ENCODE assay signal across 23 mouse cellular contexts in genomic region chr17:75239545-75239944, GRCm38 (mm10).
DNase-seq lines count a peak whose midpoint lies in the region; ATAC-seq and TF ChIP-seq lines count a peak whose summit lies in the region.
"Had no signal": no experiment of that assay in that cellular context is flagged by ENCODE, and none has a peak within 500 bp of the region (broad histone marks: within the 10 kb centered on the region; RNA-seq: fewer than 3 reads in every experiment).

No protein-coding gene starts in this region.

- H3K4me2 ChIP-seq in limb, embryonic 13.5 days (replicated peaks), result no peak overlapping the region
- H3K4me2 ChIP-seq in embryonic facial prominence, embryonic 14.5 days (ENCODE audit: low read depth, low read length), result no peak overlapping the region
- no peak overlapping the region for H3K4me2 ChIP-seq in limb, embryonic 14.5 days (replicated peaks; ENCODE audit: low read depth, low read length, severe bottlenecking)
- no peak overlapping the region for H3K4me2 ChIP-seq in forebrain, embryonic 13.5 days
- H3K4me2 ChIP-seq: forebrain, embryonic 12.5 days; hindbrain, embryonic 12.5 days had no signal

- H3K27me3 ChIP-seq in limb, embryonic 13.5 days, result no peaks in the 10 kb centered on the region
- H3K27me3 ChIP-seq in limb, embryonic 10.5 days (ENCODE audit: low read depth, poor library complexity, severe bottlenecking), result no peaks in the 10 kb centered on the region
- H3K27me3 ChIP-seq in embryonic facial prominence, embryonic 14.5 days (replicated peaks; ENCODE audit: control insufficient read depth, insufficient read depth, low read length), result no peaks in the 10 kb centered on the region
- no peaks in the 10 kb centered on the region for H3K27me3 ChIP-seq in limb, embryonic 14.5 days (ENCODE audit: control insufficient read depth, insufficient read depth, low read length)
- H3K27me3 ChIP-seq in forebrain, embryonic 13.5 days, result no peaks in the 10 kb centered on the region
- H3K27me3 ChIP-seq: CH12.LX; forebrain, embryonic 12.5 days; hindbrain, embryonic 12.5 days had no signal

- H3K4me1 ChIP-seq in limb, embryonic 13.5 days, result peaks cover 23% of the 10 kb centered on the region
- H3K4me1 ChIP-seq in limb, embryonic 10.5 days, result peaks cover 6% of the 10 kb centered on the region; the same call in 1 of the 2 replicates
- peaks cover 7% of the 10 kb centered on the region; the same call in 1 of the 2 replicates for H3K4me1 ChIP-seq in embryonic facial prominence, embryonic 14.5 days (ENCODE audit: control insufficient read depth, insufficient read depth, low read length)
- peaks cover 13% of the 10 kb centered on the region for H3K4me1 ChIP-seq in limb, embryonic 14.5 days (ENCODE audit: control insufficient read depth, insufficient read depth, low read length)
- H3K4me1 ChIP-seq in forebrain, embryonic 13.5 days, result no peaks in the 10 kb centered on the region
- H3K4me1 ChIP-seq: forebrain, embryonic 12.5 days; heart, embryonic 10.5 days; hindbrain, embryonic 12.5 days had no signal

- H3K9ac ChIP-seq in limb, embryonic 13.5 days, result no peak overlapping the region
- no peak overlapping the region for H3K9ac ChIP-seq in embryonic facial prominence, embryonic 14.5 days (ENCODE audit: low read depth, low read length)
- H3K9ac ChIP-seq in limb, embryonic 14.5 days (ENCODE audit: low read depth, low read length, severe bottlenecking), result no peak overlapping the region
- no peak overlapping the region for H3K9ac ChIP-seq in forebrain, embryonic 13.5 days
- H3K9ac ChIP-seq: forebrain, embryonic 12.5 days; forebrain, postnatal 0 days; hindbrain, embryonic 12.5 days had no signal

- peaks cover 12% of the 10 kb centered on the region; the same call in 1 of the 2 replicates for H3K36me3 ChIP-seq in limb, embryonic 13.5 days
- H3K36me3 ChIP-seq in limb, embryonic 10.5 days, result no peaks in the 10 kb centered on the region
- no peaks in the 10 kb centered on the region for H3K36me3 ChIP-seq in embryonic facial prominence, embryonic 14.5 days (ENCODE audit: control insufficient read depth, insufficient read depth, low read length)
- peaks cover 21% of the 10 kb centered on the region; the same call in 1 of the 2 replicates for H3K36me3 ChIP-seq in limb, embryonic 14.5 days (ENCODE audit: control insufficient read depth, insufficient read depth, low read length)
- no peaks in the 10 kb centered on the region for H3K36me3 ChIP-seq in forebrain, embryonic 13.5 days (ENCODE audit: poor library complexity, severe bottlenecking)
- H3K36me3 ChIP-seq: forebrain, embryonic 12.5 days; hindbrain, embryonic 12.5 days had no signal

- DNase-seq in limb, embryonic 10.5 days (ENCODE audit: low spot score), result no peak
- DNase-seq in embryonic facial prominence, embryonic 14.5 days (ENCODE audit: low spot score), result peak; percentile 26
- DNase-seq in limb, embryonic 14.5 days (ENCODE audit: low spot score), result peak; percentile 55
- DNase-seq in layer of hippocampus, postnatal 14 days (ENCODE audit: low spot score in 2 of 2), result no peak
- no peak for DNase-seq in right cerebral cortex, adult 18-20 months
- DNase-seq: adrenal gland, postnatal 10 days; cerebellum, adult 11 months; cerebellum, adult 8-10 months; cerebellum, postnatal 14 days; embryo, embryonic 11 days; forebrain, postnatal 0 days; gastrocnemius, postnatal 36 days; heart, adult 18-20 months; heart, postnatal 10 days; heart, postnatal 4 days had no signal

- 0 out of 2 replicates have a peak, but pooled peaks have one; percentile 6 for ATAC-seq in limb, embryonic 13.5 days (ENCODE audit: low FRiP score, low read depth)
- no peak for ATAC-seq in embryonic facial prominence, embryonic 14.5 days (ENCODE audit: low read depth)
- no peak for ATAC-seq in limb, embryonic 14.5 days (ENCODE audit: low FRiP score, low read depth)
- no peak for ATAC-seq in forebrain, embryonic 13.5 days
- ATAC-seq: forebrain, postnatal 0 days; hindbrain, embryonic 16.5 days; inflammation-experienced regulatory T-cells, adult 6 months had no signal

- TF ChIP-seq POLR2A in limb, embryonic 14.5 days (IDR thresholded peaks at IDR 0.05; ENCODE audit: borderline replicate concordance, extremely low read depth, insufficient read depth, insufficient read length), result no peak

- H3K9me3 ChIP-seq in limb, embryonic 13.5 days, result no peaks in the 10 kb centered on the region
- H3K9me3 ChIP-seq in limb, embryonic 10.5 days (replicated peaks), result no peaks in the 10 kb centered on the region
- H3K9me3 ChIP-seq in embryonic facial prominence, embryonic 14.5 days (ENCODE audit: control insufficient read depth, low read length), result no peaks in the 10 kb centered on the region
- no peaks in the 10 kb centered on the region for H3K9me3 ChIP-seq in limb, embryonic 14.5 days (ENCODE audit: control insufficient read depth, low read length)
- H3K9me3 ChIP-seq in forebrain, embryonic 13.5 days (replicated peaks), result no peaks in the 10 kb centered on the region
- H3K9me3 ChIP-seq: forebrain, embryonic 12.5 days; heart, embryonic 10.5 days; hindbrain, embryonic 12.5 days had no signal

- H3K4me3 ChIP-seq in limb, embryonic 13.5 days, result no peak overlapping the region
- H3K4me3 ChIP-seq in limb, embryonic 10.5 days, result no peak overlapping the region
- H3K4me3 ChIP-seq in embryonic facial prominence, embryonic 14.5 days (ENCODE audit: low read depth, low read length), result no peak overlapping the region
- no peak overlapping the region for H3K4me3 ChIP-seq in limb, embryonic 14.5 days (replicated peaks; ENCODE audit: low read length)
- H3K4me3 ChIP-seq in forebrain, embryonic 13.5 days, result no peak overlapping the region
- H3K4me3 ChIP-seq: forebrain, embryonic 12.5 days; heart, embryonic 10.5 days; hindbrain, embryonic 12.5 days had no signal

- no peak overlapping the region for H3K27ac ChIP-seq in limb, embryonic 13.5 days
- H3K27ac ChIP-seq in limb, embryonic 10.5 days, result no peak overlapping the region
- H3K27ac ChIP-seq in embryonic facial prominence, embryonic 14.5 days (replicated peaks; ENCODE audit: low read depth, low read length), result no peak overlapping the region
- 0 out of 2 replicates have a peak overlapping the region, but pooled peaks have one; percentile 38 for H3K27ac ChIP-seq in limb, embryonic 14.5 days (replicated peaks; ENCODE audit: low read depth, low read length)
- H3K27ac ChIP-seq in forebrain, embryonic 13.5 days, result no peak overlapping the region
- H3K27ac ChIP-seq: forebrain, embryonic 12.5 days; heart, embryonic 10.5 days; hindbrain, embryonic 12.5 days had no signal

- 21% methylated on average over 3 of the region's 3 CpGs for WGBS in limb, embryonic 13.5 days
- 59% methylated on average over 3 of the region's 3 CpGs for WGBS in limb, embryonic 10.5 days
- 44% methylated on average over 3 of the region's 3 CpGs for WGBS in embryonic facial prominence, embryonic 14.5 days
- WGBS in limb, embryonic 14.5 days, result 19% methylated on average over 3 of the region's 3 CpGs
- WGBS in forebrain, embryonic 13.5 days, result 76% methylated on average over 3 of the region's 3 CpGs

Comparison
In these comparisons a context has a peak if more than half of its experiments do, and no peak if none do; other contexts are left out.
1. DNase-seq: peak in embryonic facial prominence, embryonic 14.5 days (single experiment) and limb, embryonic 14.5 days (single experiment); none in limb, embryonic 10.5 days (single experiment), layer of hippocampus, postnatal 14 days (0 of 2) and right cerebral cortex, adult 18-20 months (single experiment).